Mouse (Mus musculus) inflammation-experienced regulatory T-cells (primary cell): ENCODE results near the gene Poc1b. TPM values are rescaled to one million over a fixed set of nuclear protein-coding genes. Genes with fewer than 3 reads are reported as not detected.

Source experiments
- polyA plus RNA-seq, 2 experiments: library from polyadenylated mRNA; unstranded; fragments of 100-300 nt; shearing (Covaris generic); gene quantifications; one replicate each; pipeline ENCODE4 v1.2.1; 2017

Poc1b gene
- polyA plus RNA-seq: 10 to 100 TPM; 17.7 to 24.7 TPM

DNA sequence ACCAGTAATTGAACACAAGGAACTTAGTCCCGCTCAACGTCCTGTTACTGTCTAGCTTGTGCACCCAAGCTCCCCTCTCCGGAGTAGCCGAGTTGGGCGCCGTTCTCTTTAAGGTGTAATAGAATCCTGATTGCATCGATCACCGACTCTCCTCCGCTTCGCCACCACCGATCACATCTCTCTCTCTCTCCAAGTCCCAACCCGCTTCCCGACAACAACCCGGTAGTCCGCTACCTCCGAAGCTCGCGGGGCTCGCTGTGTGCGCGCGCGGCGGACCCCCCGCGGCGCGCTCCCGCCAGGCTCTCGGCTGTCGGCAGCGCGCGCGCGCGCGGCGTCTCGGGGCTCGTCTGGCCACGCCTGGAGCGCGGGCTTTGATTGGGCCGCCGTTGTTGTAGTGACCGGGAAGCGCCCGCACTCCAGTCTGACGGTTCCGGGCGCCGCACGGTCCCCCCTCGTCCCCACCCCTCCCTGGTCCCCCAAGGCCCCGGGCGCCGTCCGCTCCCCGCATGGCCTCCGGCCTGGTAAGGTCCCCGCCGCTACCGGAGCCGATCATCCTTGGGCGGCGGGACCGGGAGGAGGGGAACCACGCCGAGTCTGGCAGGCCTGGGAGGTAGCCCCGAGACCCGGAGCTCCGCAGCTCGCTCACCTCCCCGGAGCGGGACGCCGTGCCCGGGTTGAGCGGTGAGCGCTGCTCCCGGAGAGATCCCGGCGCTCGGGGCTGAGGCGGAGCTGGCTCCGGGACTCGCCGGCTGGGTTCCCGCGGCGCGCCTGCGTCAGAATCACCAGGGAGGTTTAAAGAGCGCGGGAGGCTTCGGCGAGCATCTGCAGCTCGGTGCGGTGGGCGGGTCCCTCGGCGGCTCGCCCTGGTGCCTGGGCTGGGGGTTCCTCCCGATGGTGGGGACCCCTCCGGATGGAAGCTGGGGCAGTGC is at the start of gene Poc1b:
TSS of gene Poc1b (plus strand) at position 334 of the 929 bp plus-strand sequence.

DNA sequence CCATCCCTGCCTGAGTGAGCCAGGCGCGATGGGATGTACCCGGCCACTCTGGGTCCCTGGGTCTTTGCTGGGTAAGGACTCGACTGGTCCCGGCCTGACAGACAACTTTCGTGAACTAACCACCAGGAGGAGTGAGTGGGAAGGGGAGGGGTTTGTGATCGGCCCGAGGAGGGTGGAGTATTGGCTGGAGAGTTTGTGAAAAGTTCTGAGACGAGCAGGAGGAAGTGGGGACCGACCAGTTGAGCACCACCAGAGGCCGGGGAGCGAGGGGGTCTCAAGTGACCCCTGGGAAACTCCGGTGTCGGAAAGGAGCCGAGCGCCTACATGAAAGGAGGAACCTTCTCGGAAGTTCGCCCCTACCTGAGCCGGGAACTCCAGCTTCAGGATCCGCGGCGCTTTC is 1.1 kb downstream of the Poc1b start, which contains the start of gene Galnt4:
TSS of gene Galnt4 (plus strand) at position 196 of the 400 bp plus-strand sequence.

DNA sequence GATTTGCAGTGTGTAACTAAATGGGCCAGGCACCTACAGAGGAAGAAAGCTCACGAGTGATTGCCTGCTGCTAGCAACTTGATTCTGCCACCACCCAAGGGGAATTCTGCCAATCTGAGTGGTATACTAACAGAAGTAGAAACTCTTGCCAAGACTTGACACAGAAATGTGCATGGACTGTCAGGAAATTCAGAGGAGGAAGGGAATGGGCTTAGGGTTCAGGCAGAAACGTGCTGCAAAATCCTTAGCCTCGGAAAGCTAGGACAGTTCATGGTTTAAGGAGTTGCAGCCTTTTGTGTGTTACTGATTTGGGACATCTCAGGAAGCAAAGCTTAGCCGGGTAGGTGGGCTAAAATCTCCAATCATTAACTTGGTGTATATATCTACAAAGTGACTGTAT is 19.4 kb downstream of the Poc1b start, which contains the start of gene Phxr2:
TSS of gene Phxr2 (minus strand) at position 101 of the 400 bp plus-strand sequence.

Other genes with a start within 250 kb of the Poc1b start
- 100 to 1,000 TPM; 162 to 186 TPM for gene Atp2b1, start 192.6 kb upstream of the Poc1b start, polyA plus RNA-seq
- gene Galnt4, start 1.1 kb downstream of the Poc1b start, polyA plus RNA-seq: 1 to 10 TPM; 4.5 to 7.2 TPM
- gene Phxr2, start 19.3 kb downstream of the Poc1b start, polyA plus RNA-seq: 1 to 10 TPM in 1 of 2 experiments, under 1 TPM in 1; 0.68 to 2.0 TPM
- gene Dusp6, start 156.2 kb downstream of the Poc1b start, polyA plus RNA-seq: 10 to 100 TPM; 31.2 to 38.3 TPM